8 mouse cellular contexts compared by ENCODE assay signal in genomic region chr15:82338593-82339112, GRCm38 (mm10). TPM values are rescaled to one million over a fixed set of nuclear protein-coding genes. Genes with fewer than 3 reads are reported as not detected.
DNase-seq lines count a peak whose midpoint lies in the region; ATAC-seq and TF ChIP-seq lines count a peak whose summit lies in the region.

Gene Naga (minus strand): TSS chr15:82338925.
Gene Pheta2 (plus strand): TSS chr15:82338942.
Gene Smdt1 (plus strand): TSS chr15:82338959.

- peak within 1 kb of the TSS; percentile 74 for H3K9ac ChIP-seq in heart, embryonic 11.5 days (ENCODE audit: low read depth, low read length)
- H3K9ac ChIP-seq in kidney, embryonic 16.5 days (replicated peaks; ENCODE audit: low read length) = peak within 1 kb of the TSS; percentile 80
- peak within 1 kb of the TSS; percentile 74 for H3K9ac ChIP-seq in liver, adult 2 months (ENCODE audit: low read depth, low read length)

- H3K4me1 ChIP-seq in erythroblast, embryonic 14.5 days (ENCODE audit: control insufficient read depth) = peaks cover 74% of the 10 kb centered on the region
- H3K4me1 ChIP-seq in heart, embryonic 11.5 days (ENCODE audit: control insufficient read depth, insufficient read depth, low read length) = peaks cover 34% of the 10 kb centered on the region
- H3K4me1 ChIP-seq in kidney, embryonic 16.5 days (ENCODE audit: insufficient read depth, low read length) = peaks cover 33% of the 10 kb centered on the region
- H3K4me1 ChIP-seq in liver, adult 2 months (ENCODE audit: control insufficient read depth, insufficient read depth, low read length) = peaks cover 4% of the 10 kb centered on the region; the same call in 1 of the 2 replicates

- peak within 1 kb of the TSS; percentile 66 for H3K4me3 ChIP-seq in C2C12 (ENCODE audit: insufficient read depth, poor library complexity, severe bottlenecking)
- H3K4me3 ChIP-seq in erythroblast, embryonic 14.5 days (replicated peaks) = peak within 1 kb of the TSS; percentile 91
- H3K4me3 ChIP-seq in heart, embryonic 11.5 days (ENCODE audit: low read depth, low read length) = peak within 1 kb of the TSS; percentile 63
- peak within 1 kb of the TSS; percentile 61 for H3K4me3 ChIP-seq in kidney, embryonic 16.5 days (ENCODE audit: low read length)
- H3K4me3 ChIP-seq in liver, adult 2 months (ENCODE audit: insufficient read depth, low read depth, low read length) = peak within 1 kb of the TSS; percentile 63
- peak within 1 kb of the TSS; percentile 55 for H3K4me3 ChIP-seq in myocyte

- TF ChIP-seq POLR2A in brain, embryonic 14.5 days (IDR thresholded peaks at IDR 0.05; ENCODE audit: borderline replicate concordance, extremely low read depth, insufficient read depth, insufficient read length, poor library complexity, severe bottlenecking) = peak; percentile 23; the same call in 1 of the 2 replicates
- TF ChIP-seq POLR2A in liver, adult 2 months (IDR thresholded peaks at IDR 0.05; ENCODE audit: extremely low read depth, insufficient read depth, low read length) = 0 out of 2 replicates have a peak, but pooled peaks have one; percentile 37
- peak; percentile 75 for TF ChIP-seq POLR2A in myocyte (IDR thresholded peaks at IDR 0.05; ENCODE audit: insufficient read length, low read depth)

- H3K36me3 ChIP-seq in C2C12 (ENCODE audit: control insufficient read depth, insufficient read depth) (peaks cover 15% of the 10 kb centered on the region), myocyte (ENCODE audit: control insufficient read depth, insufficient read depth) (peaks cover 10% of the 10 kb centered on the region)
- peaks cover 53% of the 10 kb centered on the region for H3K36me3 ChIP-seq in erythroblast, embryonic 14.5 days (ENCODE audit: control insufficient read depth)
- peaks cover 8% of the 10 kb centered on the region for H3K36me3 ChIP-seq in heart, embryonic 11.5 days (ENCODE audit: control insufficient read depth, insufficient read depth, low read length)
- peaks cover 26% of the 10 kb centered on the region for H3K36me3 ChIP-seq in kidney, embryonic 16.5 days (ENCODE audit: insufficient read depth, low read length)
- peaks cover 3% of the 10 kb centered on the region; the same call in 1 of the 2 replicates for H3K36me3 ChIP-seq in liver, adult 2 months (ENCODE audit: control insufficient read depth, insufficient read depth, low read length)
- H3K36me3 ChIP-seq in splenic B cell, adult 2 months (ENCODE audit: control insufficient read depth, insufficient read depth, low read length, poor library complexity, severe bottlenecking) = no peaks in the 10 kb centered on the region; the same call in 1 of the 2 replicates

- H3K9me3 ChIP-seq in erythroblast, embryonic 14.5 days (ENCODE audit: control insufficient read depth, low read length) = peaks cover 2% of the 10 kb centered on the region; the same call in 1 of the 2 replicates
- H3K9me3 ChIP-seq in heart, embryonic 11.5 days (replicated peaks; ENCODE audit: control insufficient read depth, low read length) = no peaks in the 10 kb centered on the region
- no peaks in the 10 kb centered on the region for H3K9me3 ChIP-seq in kidney, embryonic 16.5 days (ENCODE audit: low read length)

- H3K79me3 ChIP-seq in C2C12 (ENCODE audit: low read depth) = no peaks in the 10 kb centered on the region

- H3K27ac ChIP-seq in heart, embryonic 11.5 days (ENCODE audit: low read depth, low read length) = peak within 1 kb of the TSS; percentile 94
- peak within 1 kb of the TSS; percentile 47; the same call in 1 of the 2 replicates for H3K27ac ChIP-seq in kidney, embryonic 16.5 days (ENCODE audit: low read length)
- peak within 1 kb of the TSS; percentile 30 for H3K27ac ChIP-seq in liver, adult 2 months (replicated peaks; ENCODE audit: insufficient read depth, low read depth, low read length)

- TF ChIP-seq CTCF in C2C12 (IDR thresholded peaks at IDR 0.05; ENCODE audit: control insufficient read depth, insufficient read depth, insufficient read length) = no peak
- no peak for TF ChIP-seq CTCF in brain, embryonic 14.5 days (IDR thresholded peaks at IDR 0.05; ENCODE audit: borderline replicate concordance, extremely low read depth, insufficient read depth, insufficient read length)
- no peak for TF ChIP-seq CTCF in liver, adult 2 months (IDR thresholded peaks at IDR 0.05; ENCODE audit: low read depth, low read length)

- peak; percentile 82 for ATAC-seq in heart, embryonic 11.5 days (replicated peaks; ENCODE audit: insufficient number of reproducible peaks, low FRiP score, low TSS enrichment)
- peak; percentile 85 for ATAC-seq in kidney, embryonic 16.5 days (ENCODE audit: low FRiP score, low TSS enrichment)

- peak within 1 kb of the TSS; percentile 83 for H3K4me2 ChIP-seq in heart, embryonic 11.5 days
- peak within 1 kb of the TSS; percentile 73 for H3K4me2 ChIP-seq in kidney, embryonic 16.5 days (replicated peaks; ENCODE audit: low read depth, low read length)
- peak within 1 kb of the TSS; percentile 98 for H3K4me2 ChIP-seq in myocyte (ENCODE audit: low read depth)

- H3K79me2 ChIP-seq in C2C12 (ENCODE audit: control insufficient read depth, insufficient read depth) (peaks cover 10% of the 10 kb centered on the region), myocyte (ENCODE audit: control insufficient read depth, insufficient read depth) (peaks cover 5% of the 10 kb centered on the region)
- no peaks in the 10 kb centered on the region for H3K79me2 ChIP-seq in liver, adult 2 months (ENCODE audit: control insufficient read depth, insufficient read depth, low read length)

- peak; percentile 98 for DNase-seq in brain, embryonic 14.5 days (ENCODE audit: low read depth)
- DNase-seq in liver, adult 2 months (ENCODE audit: extremely low read depth, low read depth, low spot score) = peak; percentile 90
- DNase-seq in splenic B cell, adult 2 months (ENCODE audit: low read depth, low spot score) = peak; percentile 94

- under 1% methylated on average over 41 of the region's 41 CpGs for WGBS in heart, embryonic 11.5 days (ENCODE audit: insufficient replicate concordance)
- under 1% methylated on average over 41 of the region's 41 CpGs for WGBS in kidney, embryonic 16.5 days
- WGBS in liver, adult 2 months = under 1% methylated on average over 41 of the region's 41 CpGs

- H3K27me3 ChIP-seq in C2C12 (ENCODE audit: control insufficient read depth, insufficient read depth, insufficient read length) = no peaks in the 10 kb centered on the region
- H3K27me3 ChIP-seq in erythroblast, embryonic 14.5 days (ENCODE audit: control insufficient read depth) = no peaks in the 10 kb centered on the region
- H3K27me3 ChIP-seq in heart, embryonic 11.5 days (ENCODE audit: control insufficient read depth, insufficient read depth, low read length) = no peaks in the 10 kb centered on the region
- no peaks in the 10 kb centered on the region for H3K27me3 ChIP-seq in kidney, embryonic 16.5 days (ENCODE audit: insufficient read depth, low read length)
- no peaks in the 10 kb centered on the region for H3K27me3 ChIP-seq in liver, adult 2 months (ENCODE audit: control insufficient read depth, insufficient read depth, low read length)
- no peaks in the 10 kb centered on the region for H3K27me3 ChIP-seq in myocyte (ENCODE audit: control insufficient read depth, insufficient read depth, insufficient read length)
- H3K27me3 ChIP-seq in splenic B cell, adult 2 months (ENCODE audit: control insufficient read depth, insufficient read depth, low read length, poor library complexity, severe bottlenecking) = no peaks in the 10 kb centered on the region; the same call in 1 of the 2 replicates

- H3ac ChIP-seq in C2C12 (ENCODE audit: control insufficient read depth, insufficient read length, low read depth) (peak within 1 kb of the TSS; percentile 50), myocyte (ENCODE audit: control insufficient read depth, insufficient read length) (no peak within 1 kb of the TSS)

TF ChIP-seq in C2C12, 6 proteins besides CTCF, POLR2A, EP300 and RAD21 (continues in another document):
- TF ChIP-seq MAX (IDR thresholded peaks at IDR 0.05) = no peak
- no peak for TF ChIP-seq USF1 (IDR thresholded peaks at IDR 0.05; ENCODE audit: low read depth)
- TF ChIP-seq FOSL1 (IDR thresholded peaks at IDR 0.05; ENCODE audit: insufficient read depth, low read length, poor library complexity, severe bottlenecking) = no peak
- TF ChIP-seq CEBPB (IDR thresholded peaks at IDR 0.05; ENCODE audit: low read depth) = no peak

TF ChIP-seq in myocyte, 11 proteins besides CTCF, POLR2A, EP300 and RAD21 (continues in another document):
- TF ChIP-seq E2F4 (IDR thresholded peaks at IDR 0.05; ENCODE audit: insufficient read depth) (no peak), SRF (IDR thresholded peaks at IDR 0.05; ENCODE audit: control insufficient read depth, insufficient read length, low read depth) (peak; percentile 19), MAX (IDR thresholded peaks at IDR 0.05; ENCODE audit: low read depth) (no peak), CEBPB (IDR thresholded peaks at IDR 0.05; ENCODE audit: insufficient read depth, poor library complexity, severe bottlenecking) (no peak)

RNA-seq across cellular contexts. Expression of gene Naga, which starts in this region (rescaled TPM):
- 20.9 TPM for polyA plus RNA-seq in C2C12 (2012; fragmentation: generic; extraction: Trizol)
- 46.0 and 46.4 TPM in 2 replicates for polyA plus RNA-seq in brain, embryonic 14.5 days (2012; rRNA removed)
- polyA plus RNA-seq in erythroblast, embryonic 14.5 days (2012) = 17.6 and 23.0 TPM in 2 replicates
- polyA plus RNA-seq in heart, embryonic 11.5 days (2014; fragmentation: Nextera tagmentation; extraction: Ambion mirVana) = 33.4 and 38.7 TPM in 2 replicates
- 81.9 and 87.4 TPM in 2 replicates for polyA plus RNA-seq in kidney, embryonic 16.5 days (2015; fragmentation: Nextera tagmentation; extraction: Ambion mirVana)
- total RNA-seq in liver, adult 2 months (2014; rRNA removed) = 29.6 and 30.1 TPM in 2 replicates
- polyA plus RNA-seq in liver, adult 2 months (2012; rRNA removed) = 61.9 and 67.0 TPM in 2 replicates
- polyA plus RNA-seq in myocyte (2012; fragmentation: generic; extraction: Trizol) = 53.2 TPM

RNA-seq across cellular contexts. Expression of gene Pheta2, which starts in this region (rescaled TPM):
- polyA plus RNA-seq in C2C12 (2012; fragmentation: generic; extraction: Trizol) (0.02 TPM), myocyte (2012; fragmentation: generic; extraction: Trizol) (0.05 TPM)
- polyA plus RNA-seq in brain, embryonic 14.5 days (2012; rRNA removed) = 1.3 and 1.9 TPM in 2 replicates
- polyA plus RNA-seq in erythroblast, embryonic 14.5 days (2012) = 1.8 and 2.3 TPM in 2 replicates
- polyA plus RNA-seq in heart, embryonic 11.5 days (2014; fragmentation: Nextera tagmentation; extraction: Ambion mirVana) = 10.0 and 11.3 TPM in 2 replicates
- 10.4 and 12.5 TPM in 2 replicates for polyA plus RNA-seq in kidney, embryonic 16.5 days (2015; fragmentation: Nextera tagmentation; extraction: Ambion mirVana)
- 0.09 and 0.54 TPM in 2 replicates for total RNA-seq in liver, adult 2 months (2014; rRNA removed)
- 0.10 and 0.19 TPM in 2 replicates for polyA plus RNA-seq in liver, adult 2 months (2012; rRNA removed)

RNA-seq across cellular contexts. Expression of gene Smdt1, which starts in this region (rescaled TPM):
- polyA plus RNA-seq in C2C12 (2012; fragmentation: generic; extraction: Trizol) = 481 TPM
- 231 and 270 TPM in 2 replicates for polyA plus RNA-seq in brain, embryonic 14.5 days (2012; rRNA removed)
- polyA plus RNA-seq in erythroblast, embryonic 14.5 days (2012) = 17.6 and 17.8 TPM in 2 replicates
- 320 and 330 TPM in 2 replicates for polyA plus RNA-seq in heart, embryonic 11.5 days (2014; fragmentation: Nextera tagmentation; extraction: Ambion mirVana)
- 319 and 325 TPM in 2 replicates for polyA plus RNA-seq in kidney, embryonic 16.5 days (2015; fragmentation: Nextera tagmentation; extraction: Ambion mirVana)
- total RNA-seq in liver, adult 2 months (2014; rRNA removed) = 137 and 141 TPM in 2 replicates
- 165 and 186 TPM in 2 replicates for polyA plus RNA-seq in liver, adult 2 months (2012; rRNA removed)
- 665 TPM for polyA plus RNA-seq in myocyte (2012; fragmentation: generic; extraction: Trizol)

Comparison
In these comparisons a context has a peak if more than half of its experiments do, and no peak if none do; other contexts are left out.
1. Peak in every context shown above with its lines: DNase-seq, ATAC-seq, H3K4me3 ChIP-seq and H3K27ac ChIP-seq.
2. POLR2A ChIP-seq: peak in every context shown above with its lines; median percentile 75 in myocyte; 37 in liver, adult 2 months; 23 in brain, embryonic 14.5 days.
3. H3K27ac ChIP-seq: peak in every context shown above with its lines; median percentile 94 in heart, embryonic 11.5 days; 47 in kidney, embryonic 16.5 days; 30 in liver, adult 2 months.